Mouse (Mus musculus) midbrain, embryonic 12.5 days (tissue): ENCODE data around the gene Gm43951. TPM values are rescaled to one million over a fixed set of nuclear protein-coding genes. Genes with fewer than 3 reads are reported as not detected.
A peak's percentile ranks its signal among the peaks of the same experiment; 100 is the strongest.

ENCODE experiments used
- ATAC-seq: fragments of 200-750 bp; cut with Nextera tagmentation; 2 replicates; pipeline ENCODE4 v1.8.0; 2017; ENCODE audit warnings: low read depth, moderate TSS enrichment, moderate library complexity; ENCODE audit not compliant: low FRiP score
- H3K27ac ChIP-seq: fragments of 300-500 bp; sonication (generic); replicated peaks from 2 replicates; pipeline ENCODE4 v1.5.1; 2016; ENCODE audit warnings: mild to moderate bottlenecking
- H3K27me3 ChIP-seq: fragments of 300-500 bp; sonication (generic); 2 replicates; pipeline ENCODE4 v1.6.1; 2016; ENCODE audit warnings: mild to moderate bottlenecking
- H3K36me3 ChIP-seq: fragments of 300-500 bp; sonication (generic); 2 replicates; pipeline ENCODE4 v1.6.1; 2016
- H3K4me1 ChIP-seq: fragments of 300-500 bp; sonication (generic); 2 replicates; pipeline ENCODE4 v1.6.1; 2016
- H3K4me2 ChIP-seq: fragments of 300-500 bp; sonication (generic); replicated peaks from 2 replicates; pipeline ENCODE4 v1.6.1; 2016; ENCODE audit warnings: mild to moderate bottlenecking, moderate library complexity
- H3K4me3 ChIP-seq: fragments of 300-500 bp; sonication (generic); 2 replicates; pipeline ENCODE4 v1.5.1; 2016; ENCODE audit warnings: mild to moderate bottlenecking
- H3K9ac ChIP-seq: fragments of 300-500 bp; sonication (generic); replicated peaks from 2 replicates; pipeline ENCODE4 v1.6.1; 2016; ENCODE audit warnings: mild to moderate bottlenecking, moderate library complexity
- H3K9me3 ChIP-seq: fragments of 300-500 bp; sonication (generic); 2 replicates; pipeline ENCODE4 v1.6.1; 2016; ENCODE audit warnings: mild to moderate bottlenecking
- WGBS: fragments of 180-500 bp; shearing (Covaris S2); methylation state at CpG from one replicate; pipeline ENCODE4 v1.1.7; 2016; 5-methylcytosine and 5-hydroxymethylcytosine counted together
- polyA plus RNA-seq: library from polyadenylated mRNA; unstranded; fragments of >200 nt; fragmentation: Nextera tagmentation; extraction: Ambion mirVana; gene quantifications from 2 replicates; pipeline ENCODE4 v1.2.1, GENCODE M21; 2016

The Gm43951 gene
- polyA plus RNA-seq, 1 experiment from 2014 or later, result 0.97 TPM

DNA sequence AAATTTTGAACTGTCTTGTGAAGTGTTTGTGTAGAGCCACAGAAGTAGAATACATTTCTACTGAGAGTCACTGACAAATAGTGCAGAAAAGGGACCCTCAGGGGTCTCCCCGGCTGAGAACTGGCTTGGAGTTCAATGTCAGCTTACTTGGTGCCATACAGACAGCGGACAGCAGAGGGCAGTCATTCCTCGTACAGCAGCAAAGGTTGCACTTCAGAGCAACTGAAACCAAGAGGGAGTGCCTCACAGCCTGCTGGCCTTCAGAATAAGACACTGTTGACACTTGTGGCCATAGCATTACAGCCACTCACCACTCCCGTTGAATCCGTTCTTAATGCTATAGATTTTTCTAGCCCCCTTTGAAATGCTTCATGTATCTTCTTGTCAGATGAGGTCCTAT, 18.2 kb upstream of the Gm43951 start:
- ATAC-seq, result no peak
- Histone ChIP-seq H3K27me3 (0 out of 2 replicates have a peak, but pooled peaks cover 5% of the 10 kb centered on the region), H3K36me3 (no peaks in the 10 kb centered on the region), H3K4me3 (no peak overlapping the region), H3K4me2 (no peak overlapping the region), H3K4me1 (peaks cover 11% of the 10 kb centered on the region; the same call in 1 of the 2 replicates), H3K27ac (no peak overlapping the region), H3K9me3 (no peaks in the 10 kb centered on the region), H3K9ac (no peak overlapping the region)
- 16% methylated on average over 5 of the region's 5 CpGs for WGBS

GRCm38 (mm10) chr11:72223414-72223813, 16.8 kb upstream of the Gm43951 start:
- WGBS, result 87% methylated on average over 4 of the region's 4 CpGs
- H3K9me3 ChIP-seq, result no peaks in the 10 kb centered on the region
- no peak overlapping the region for H3K9ac ChIP-seq
- no peak overlapping the region for H3K27ac ChIP-seq
- 0 out of 2 replicates have a peak, but pooled peaks cover 3% of the 10 kb centered on the region for H3K27me3 ChIP-seq
- peaks cover 11% of the 10 kb centered on the region; the same call in 1 of the 2 replicates for H3K4me1 ChIP-seq
- no peak for ATAC-seq
- no peaks in the 10 kb centered on the region for H3K36me3 ChIP-seq
- H3K4me3 ChIP-seq, result no peak overlapping the region
- H3K4me2 ChIP-seq, result no peak overlapping the region

- no peak overlapping the region for H3K27ac ChIP-seq
- H3K9ac ChIP-seq, result no peak overlapping the region
- 14% methylated on average over 6 of the region's 6 CpGs for WGBS
- no peaks in the 10 kb centered on the region for H3K27me3 ChIP-seq
- H3K4me1 ChIP-seq, result peaks cover 12% of the 10 kb centered on the region
- no peak for ATAC-seq
- no peaks in the 10 kb centered on the region for H3K36me3 ChIP-seq
- H3K4me2 ChIP-seq, result no peak overlapping the region
- H3K9me3 ChIP-seq, result no peaks in the 10 kb centered on the region
- no peak overlapping the region for H3K4me3 ChIP-seq
Observed at GRCm38 (mm10) chr11:72221278-72221677, 14.6 kb upstream of the Gm43951 start.

- no peaks in the 10 kb centered on the region for H3K27me3 ChIP-seq
- no peak overlapping the region for H3K9ac ChIP-seq
- peak overlapping the region; percentile 25; the same call in 1 of the 2 replicates for H3K4me2 ChIP-seq
- peaks cover 2% of the 10 kb centered on the region; the same call in 1 of the 2 replicates for H3K36me3 ChIP-seq
- H3K27ac ChIP-seq, result no peak overlapping the region
- 93% methylated on average over 5 of the region's 5 CpGs for WGBS
- peaks cover 20% of the 10 kb centered on the region for H3K4me1 ChIP-seq
- ATAC-seq, result no peak
- no peaks in the 10 kb centered on the region for H3K9me3 ChIP-seq
- no peak overlapping the region for H3K4me3 ChIP-seq
Observed at GRCm38 (mm10) chr11:72217116-72217515, 10.5 kb upstream of the Gm43951 start.

- WGBS, result 4% methylated on average over 29 of the region's 29 CpGs
- H3K4me2 ChIP-seq, result peak within 1 kb of the TSS; percentile 82
- peak within 1 kb of the TSS; percentile 69 for H3K27ac ChIP-seq
- H3K9me3 ChIP-seq, result no peaks in the 10 kb centered on the region
- ATAC-seq, result peak; percentile 81
- peaks cover 20% of the 10 kb centered on the region for H3K4me1 ChIP-seq
- peaks cover 19% of the 10 kb centered on the region for H3K36me3 ChIP-seq
- H3K4me3 ChIP-seq, result peak within 1 kb of the TSS; percentile 63
- H3K27me3 ChIP-seq, result no peaks in the 10 kb centered on the region
- peak within 1 kb of the TSS; percentile 85 for H3K9ac ChIP-seq
Observed at GRCm38 (mm10) chr11:72215410-72215797, 8.8 kb upstream of the Gm43951 start, which contains the start of gene Med31. TSS of gene Med31 (minus strand) at chr11:72215592.

GRCm38 (mm10) chr11:72214591-72215409, 8.2 kb upstream of the Gm43951 start:
- Histone ChIP-seq H3K9ac (peak overlapping the region; percentile 85), H3K9me3 (no peaks in the 10 kb centered on the region), H3K36me3 (peaks cover 25% of the 10 kb centered on the region), H3K27ac (peak overlapping the region; percentile 69), H3K27me3 (no peaks in the 10 kb centered on the region), H3K4me3 (peak overlapping the region; percentile 63), H3K4me1 (peaks cover 20% of the 10 kb centered on the region), H3K4me2 (peak overlapping the region; percentile 82)
- under 1% methylated on average over 51 of the region's 51 CpGs for WGBS
- peak; percentile 96 for ATAC-seq

DNA sequence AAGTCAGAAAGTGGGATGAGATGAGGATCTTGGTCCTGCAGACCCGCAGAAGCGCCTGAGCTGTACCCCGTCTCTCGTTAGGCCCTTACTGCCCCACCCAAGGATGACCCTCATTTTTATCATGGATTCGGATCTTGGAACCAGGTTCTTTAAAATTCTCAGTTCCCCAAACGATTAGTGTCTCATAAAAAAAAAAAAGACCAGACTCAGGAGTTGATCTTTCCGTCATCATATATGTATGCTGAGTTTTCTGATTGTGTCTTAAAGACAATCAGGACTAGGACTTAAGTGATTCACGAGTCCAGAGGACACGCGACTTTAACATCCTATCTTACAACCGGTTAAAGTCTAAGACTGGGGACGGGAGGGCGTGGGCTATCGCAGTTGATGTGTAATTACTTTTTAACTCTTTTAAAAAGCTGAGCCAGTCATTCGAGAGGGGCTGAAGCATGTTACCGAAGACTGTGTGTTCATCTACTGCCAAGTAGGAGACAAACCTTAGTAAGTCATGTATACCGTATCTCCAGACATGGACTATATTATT, 1.3 kb upstream of the Gm43951 start:
- Histone ChIP-seq H3K27ac (peak overlapping the region; percentile 66), H3K4me2 (peak overlapping the region; percentile 92), H3K9ac (peak overlapping the region; percentile 89), H3K4me1 (peaks cover 40% of the 10 kb centered on the region), H3K36me3 (peaks cover 31% of the 10 kb centered on the region), H3K27me3 (no peaks in the 10 kb centered on the region), H3K4me3 (peak overlapping the region; percentile 91), H3K9me3 (no peaks in the 10 kb centered on the region)
- no peak for ATAC-seq
- WGBS, result 22% methylated on average over 17 of the region's 17 CpGs

- no peaks in the 10 kb centered on the region for H3K27me3 ChIP-seq
- H3K9ac ChIP-seq, result peak within 1 kb of the TSS; percentile 89
- peaks cover 42% of the 10 kb centered on the region for H3K4me1 ChIP-seq
- WGBS, result under 1% methylated on average over 42 of the region's 42 CpGs
- H3K36me3 ChIP-seq, result peaks cover 30% of the 10 kb centered on the region
- no peaks in the 10 kb centered on the region for H3K9me3 ChIP-seq
- H3K4me2 ChIP-seq, result peak within 1 kb of the TSS; percentile 92
- peak; percentile 93 for ATAC-seq
- H3K27ac ChIP-seq, result peak within 1 kb of the TSS; percentile 66
- peak within 1 kb of the TSS; percentile 91 for H3K4me3 ChIP-seq
Observed at GRCm38 (mm10) chr11:72207204-72207833, 679 bp upstream of the Gm43951 start, which contains the start of the genes 4933427D14Rik and Txndc17. TSS of gene 4933427D14Rik (minus strand) at chr11:72207459. TSS of gene Txndc17 (plus strand) at chr11:72207547.

- no peak for ATAC-seq
- Histone ChIP-seq H3K4me3 (peak overlapping the region; percentile 91), H3K9ac (peak overlapping the region; percentile 89), H3K4me2 (peak overlapping the region; percentile 92), H3K36me3 (peaks cover 23% of the 10 kb centered on the region), H3K9me3 (no peaks in the 10 kb centered on the region), H3K27ac (no peak overlapping the region), H3K4me1 (peaks cover 42% of the 10 kb centered on the region), H3K27me3 (no peaks in the 10 kb centered on the region)
- WGBS, result 78% methylated on average over 6 of the region's 6 CpGs
Observed at GRCm38 (mm10) chr11:72205256-72205655, 1.4 kb downstream of the Gm43951 start.

GRCm38 (mm10) chr11:72203440-72203839, 3.2 kb downstream of the Gm43951 start:
- Histone ChIP-seq H3K9ac (no peak overlapping the region), H3K27me3 (no peaks in the 10 kb centered on the region), H3K9me3 (no peaks in the 10 kb centered on the region), H3K4me3 (no peak overlapping the region), H3K27ac (0 out of 2 replicates have a peak overlapping the region, but pooled peaks have one; percentile 15), H3K4me2 (peak overlapping the region; percentile 92; the same call in 1 of the 2 replicates), H3K4me1 (peaks cover 42% of the 10 kb centered on the region), H3K36me3 (peaks cover 23% of the 10 kb centered on the region)
- 70% methylated on average over 1 of the region's 1 CpGs for WGBS
- no peak for ATAC-seq

GRCm38 (mm10) chr11:72196506-72196905, 10.1 kb downstream of the Gm43951 start:
- H3K36me3 ChIP-seq, result peaks cover 54% of the 10 kb centered on the region
- 91% methylated on average over 8 of the region's 8 CpGs for WGBS
- H3K9me3 ChIP-seq, result no peaks in the 10 kb centered on the region
- H3K4me1 ChIP-seq, result no peaks in the 10 kb centered on the region
- H3K27me3 ChIP-seq, result no peaks in the 10 kb centered on the region
- no peak overlapping the region for H3K4me2 ChIP-seq
- no peak for ATAC-seq
- H3K27ac ChIP-seq, result no peak overlapping the region
- H3K4me3 ChIP-seq, result no peak overlapping the region
- no peak overlapping the region for H3K9ac ChIP-seq

- Histone ChIP-seq H3K4me3 (no peak overlapping the region), H3K4me1 (no peaks in the 10 kb centered on the region), H3K4me2 (no peak overlapping the region), H3K27ac (no peak overlapping the region), H3K36me3 (peaks cover 65% of the 10 kb centered on the region), H3K9ac (no peak overlapping the region), H3K9me3 (no peaks in the 10 kb centered on the region), H3K27me3 (no peaks in the 10 kb centered on the region)
- 92% methylated on average over 2 of the region's 2 CpGs for WGBS
- ATAC-seq, result no peak
Observed at GRCm38 (mm10) chr11:72194259-72194658, 12.4 kb downstream of the Gm43951 start.
